Mouse (Mus musculus): ENCODE data around the gene Dab1.

- no peak for TF ChIP-seq POLR2A (IDR thresholded peaks at IDR 0.05; ENCODE audit: borderline replicate concordance, insufficient read depth, low read length)
- no peak for TF ChIP-seq CTCF (IDR thresholded peaks at IDR 0.05; ENCODE audit: borderline replicate concordance, insufficient read depth, low read depth, low read length)
These were observed 1055.5 kb downstream of the Dab1 start for GRCm38 (mm10) chr4:104674706-104675105.
